Mouse (Mus musculus): ENCODE results near the gene Trpv1. TPM values are rescaled to one million over a fixed set of nuclear protein-coding genes. Genes with fewer than 3 reads are reported as not detected.

Gene Trpv1
- under 1 TPM; 0.08 to 0.11 TPM for total RNA-seq (2021)
- 0.21 and 0.29 TPM in 2 replicates for polyA plus RNA-seq (2012; rRNA removed)
- long read RNA-seq, partial matches to known transcripts: 0 of 2 reads
- long read RNA-seq, other reads (novel, unspliced or antisense): 2 of 2 reads

DNA sequence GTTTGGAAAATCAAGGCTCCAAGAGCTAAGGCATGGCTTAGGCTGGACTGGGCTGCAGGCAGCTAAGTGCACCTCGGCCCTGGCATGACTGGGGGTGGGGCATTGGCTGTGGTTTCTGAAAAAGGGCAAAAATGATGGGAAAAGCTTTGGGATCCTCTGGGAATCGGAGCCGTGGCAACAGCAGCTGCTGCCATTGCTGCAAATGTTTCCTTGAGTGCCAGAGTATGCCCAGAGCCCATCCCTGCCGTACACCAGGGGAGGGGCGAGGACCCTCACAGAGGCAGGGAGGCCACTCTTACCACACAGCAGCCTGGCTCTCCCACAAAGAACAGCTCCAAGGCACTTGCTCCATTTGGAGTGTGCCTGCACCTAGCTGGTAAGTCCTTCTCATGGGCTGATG lies at the start of gene Trpv1:
Gene Trpv1, plus strand, starts transcription at position 301 of the 400 bp plus-strand sequence.
- H3K27ac ChIP-seq: no peak within 1 kb of the TSS
- TF ChIP-seq CTCF (IDR thresholded peaks at IDR 0.05) (no peak), EP300 (IDR thresholded peaks at IDR 0.05; ENCODE audit: insufficient read depth, low read depth, low read length) (no peak), POLR2A (IDR thresholded peaks at IDR 0.05; ENCODE audit: insufficient read depth, low read depth, low read length) (no peak)
- DNase-seq: no peak
- H3K36me3 ChIP-seq (ENCODE audit: control insufficient read depth, insufficient read depth, low read length): no peaks in the 10 kb centered on the region
- no peaks in the 10 kb centered on the region for H3K79me2 ChIP-seq (replicated peaks; ENCODE audit: control insufficient read depth, insufficient read depth, low read length)
- WGBS: 89% methylated on average over 5 of the region's 5 CpGs
- peaks cover 12% of the 10 kb centered on the region for H3K4me1 ChIP-seq (ENCODE audit: control insufficient read depth, insufficient read depth, low read length)
- intact Hi-C loops (cut with DNase I): no loop called here
- H3K4me3 ChIP-seq: no peak within 1 kb of the TSS
- H3K27me3 ChIP-seq (ENCODE audit: control insufficient read depth, insufficient read depth, low read length): no peaks in the 10 kb centered on the region
- H3K9ac ChIP-seq (ENCODE audit: low read depth, low read length): no peak within 1 kb of the TSS

- no peak overlapping the region for H3K9ac ChIP-seq (ENCODE audit: low read depth, low read length)
- TF ChIP-seq EP300 (IDR thresholded peaks at IDR 0.05; ENCODE audit: insufficient read depth, low read depth, low read length) (no peak), POLR2A (IDR thresholded peaks at IDR 0.05; ENCODE audit: insufficient read depth, low read depth, low read length) (no peak), CTCF (IDR thresholded peaks at IDR 0.05) (no peak)
- no peak overlapping the region for H3K27ac ChIP-seq
- H3K4me1 ChIP-seq (ENCODE audit: control insufficient read depth, insufficient read depth, low read length): no peaks in the 10 kb centered on the region
- H3K79me2 ChIP-seq (replicated peaks; ENCODE audit: control insufficient read depth, insufficient read depth, low read length): no peaks in the 10 kb centered on the region
- no peak for DNase-seq
- intact Hi-C loops (cut with DNase I): no loop called here
- 86% methylated on average over 10 of the region's 10 CpGs for WGBS
- H3K36me3 ChIP-seq (ENCODE audit: control insufficient read depth, insufficient read depth, low read length): no peaks in the 10 kb centered on the region
- H3K4me3 ChIP-seq: no peak overlapping the region
- no peaks in the 10 kb centered on the region for H3K27me3 ChIP-seq (ENCODE audit: control insufficient read depth, insufficient read depth, low read length)
Measured at GRCm38 (mm10) chr11:73185872-73186615, 48.0 kb upstream of the Trpv1 start.

DNA sequence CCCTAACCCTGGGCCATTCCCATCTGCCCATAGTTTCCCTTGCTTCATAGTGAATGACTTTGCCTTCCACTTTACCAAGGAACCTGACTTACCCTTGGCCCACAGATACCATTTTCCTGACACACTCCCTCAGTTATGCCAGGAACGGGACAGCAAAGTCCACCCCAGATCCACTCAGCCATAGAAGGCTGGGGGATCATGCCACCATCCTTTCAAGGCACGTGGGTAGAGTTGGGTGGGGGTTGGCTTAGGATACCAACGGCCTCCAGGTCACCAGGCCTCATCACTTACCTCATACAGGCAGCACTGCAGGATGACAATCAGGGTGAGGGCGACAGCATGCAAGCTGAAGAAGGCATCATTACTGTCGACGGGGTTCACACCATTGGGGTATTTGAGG lies 46.9 kb upstream of the Trpv1 start:
- intact Hi-C loops (cut with DNase I): no loop called here
- H3K36me3 ChIP-seq (ENCODE audit: control insufficient read depth, insufficient read depth, low read length): no peaks in the 10 kb centered on the region

DNA sequence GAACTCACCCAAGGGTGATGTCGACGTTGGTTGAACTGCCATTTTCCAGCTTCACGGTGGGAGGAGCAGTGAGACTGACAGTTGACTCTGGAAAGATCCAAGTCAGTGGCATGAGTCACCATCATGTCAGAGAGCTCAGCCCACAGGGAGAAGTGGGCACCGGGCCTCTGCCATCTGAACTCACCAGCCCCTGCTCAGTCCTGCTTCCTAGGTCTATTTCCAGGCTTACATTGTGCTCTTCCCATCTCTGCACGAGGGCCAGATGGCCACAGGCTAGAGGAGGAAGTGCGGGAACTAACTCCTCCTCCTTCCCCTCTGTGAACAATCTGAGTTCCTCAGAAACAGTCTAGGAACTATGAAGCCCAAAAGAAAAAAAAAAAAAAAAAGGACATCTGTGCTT lies 41.0 kb upstream of the Trpv1 start:
- Histone ChIP-seq H3K36me3 (ENCODE audit: control insufficient read depth, insufficient read depth, low read length) (no peaks in the 10 kb centered on the region), H3K27ac (no peak overlapping the region), H3K9ac (ENCODE audit: low read depth, low read length) (no peak overlapping the region), H3K79me2 (replicated peaks; ENCODE audit: control insufficient read depth, insufficient read depth, low read length) (no peaks in the 10 kb centered on the region), H3K4me1 (ENCODE audit: control insufficient read depth, insufficient read depth, low read length) (peaks cover 2% of the 10 kb centered on the region; the same call in 1 of the 2 replicates), H3K4me3 (no peak overlapping the region), H3K27me3 (ENCODE audit: control insufficient read depth, insufficient read depth, low read length) (no peaks in the 10 kb centered on the region)
- intact Hi-C loops (cut with DNase I): no loop called here
- 54% methylated on average over 6 of the region's 6 CpGs for WGBS
- TF ChIP-seq CTCF (IDR thresholded peaks at IDR 0.05) (no peak), EP300 (IDR thresholded peaks at IDR 0.05; ENCODE audit: insufficient read depth, low read depth, low read length) (no peak), POLR2A (IDR thresholded peaks at IDR 0.05; ENCODE audit: insufficient read depth, low read depth, low read length) (no peak)
- DNase-seq: peak in 1 of 2 experiments; percentile 40

More for the DNA sequence above, 46.9 kb upstream of the Trpv1 start:
- Histone ChIP-seq H3K27me3 (ENCODE audit: control insufficient read depth, insufficient read depth, low read length) (no peaks in the 10 kb centered on the region), H3K9ac (ENCODE audit: low read depth, low read length) (no peak overlapping the region), H3K4me1 (ENCODE audit: control insufficient read depth, insufficient read depth, low read length) (no peaks in the 10 kb centered on the region), H3K79me2 (replicated peaks; ENCODE audit: control insufficient read depth, insufficient read depth, low read length) (no peaks in the 10 kb centered on the region), H3K4me3 (no peak overlapping the region), H3K27ac (no peak overlapping the region)
- DNase-seq: no peak
- TF ChIP-seq EP300 (IDR thresholded peaks at IDR 0.05; ENCODE audit: insufficient read depth, low read depth, low read length): no peak
- no peak for TF ChIP-seq POLR2A (IDR thresholded peaks at IDR 0.05; ENCODE audit: insufficient read depth, low read depth, low read length)
- no peak for TF ChIP-seq CTCF (IDR thresholded peaks at IDR 0.05)
- 86% methylated on average over 6 of the region's 6 CpGs for WGBS

DNA sequence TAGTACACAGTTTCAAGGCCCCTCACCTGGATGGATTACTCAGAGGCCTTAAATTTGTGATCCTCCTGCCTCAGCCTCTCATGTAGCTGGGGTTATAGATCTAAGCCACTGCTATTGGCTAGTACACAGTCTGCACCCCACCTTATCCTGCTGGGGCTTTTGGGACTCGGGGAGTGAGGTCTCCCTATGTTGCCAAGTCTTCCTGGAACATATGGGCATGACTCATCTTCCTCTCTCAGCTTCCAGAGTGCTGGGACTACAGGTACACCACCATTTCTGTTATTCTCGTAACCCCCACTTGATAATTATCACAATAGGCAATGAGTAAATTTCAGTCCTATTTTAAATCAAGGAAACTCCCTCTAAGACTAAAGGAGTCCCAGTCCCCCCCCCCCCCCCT lies 39.6 kb upstream of the Trpv1 start:
- Histone ChIP-seq H3K36me3 (ENCODE audit: control insufficient read depth, insufficient read depth, low read length) (no peaks in the 10 kb centered on the region), H3K4me3 (no peak overlapping the region), H3K27me3 (ENCODE audit: control insufficient read depth, insufficient read depth, low read length) (no peaks in the 10 kb centered on the region), H3K79me2 (replicated peaks; ENCODE audit: control insufficient read depth, insufficient read depth, low read length) (no peaks in the 10 kb centered on the region), H3K4me1 (ENCODE audit: control insufficient read depth, insufficient read depth, low read length) (peaks cover 2% of the 10 kb centered on the region; the same call in 1 of the 2 replicates), H3K9ac (ENCODE audit: low read depth, low read length) (no peak overlapping the region), H3K27ac (no peak overlapping the region)
- intact Hi-C loops (cut with DNase I): no loop called here
- 48% methylated on average over 2 of the region's 2 CpGs for WGBS
- no peak for TF ChIP-seq POLR2A (IDR thresholded peaks at IDR 0.05; ENCODE audit: insufficient read depth, low read depth, low read length)
- TF ChIP-seq CTCF (IDR thresholded peaks at IDR 0.05): no peak
- TF ChIP-seq EP300 (IDR thresholded peaks at IDR 0.05; ENCODE audit: insufficient read depth, low read depth, low read length): no peak
- no peak for DNase-seq

DNA sequence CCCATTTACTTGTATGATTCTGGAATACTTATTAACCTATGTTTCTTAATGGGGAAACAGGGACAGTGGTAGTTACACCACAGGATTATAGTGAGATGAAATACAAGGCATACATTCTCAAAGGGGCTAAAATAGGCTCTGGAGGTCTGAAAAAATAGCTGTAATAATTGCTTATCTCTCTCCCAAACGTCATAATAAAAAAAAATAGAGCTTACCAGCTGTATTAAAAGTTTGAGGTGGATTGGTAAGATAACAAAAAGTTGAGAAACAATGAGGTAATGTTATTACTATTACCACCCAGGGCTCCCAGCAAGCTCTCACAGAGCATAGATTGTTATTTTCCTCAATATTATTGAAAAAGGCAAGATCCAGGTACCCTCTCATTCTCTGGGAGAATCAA lies 35.9 kb upstream of the Trpv1 start:
- Histone ChIP-seq H3K27ac (peak overlapping the region; percentile 92; the same call in 1 of the 2 replicates), H3K4me3 (peak overlapping the region; percentile 93), H3K4me1 (ENCODE audit: control insufficient read depth, insufficient read depth, low read length) (peaks cover 6% of the 10 kb centered on the region), H3K9ac (ENCODE audit: low read depth, low read length) (peak overlapping the region; percentile 67), H3K36me3 (ENCODE audit: control insufficient read depth, insufficient read depth, low read length) (no peaks in the 10 kb centered on the region), H3K27me3 (ENCODE audit: control insufficient read depth, insufficient read depth, low read length) (no peaks in the 10 kb centered on the region), H3K79me2 (replicated peaks; ENCODE audit: control insufficient read depth, insufficient read depth, low read length) (no peaks in the 10 kb centered on the region)
- 9% methylated on average over 1 of the region's 1 CpGs for WGBS
- no peak for TF ChIP-seq EP300 (IDR thresholded peaks at IDR 0.05; ENCODE audit: insufficient read depth, low read depth, low read length)
- intact Hi-C loops (cut with DNase I): no loop called here
- no peak for DNase-seq
